Mouse (Mus musculus) limb, embryonic 10.5 days (tissue): ENCODE data around the gene Cog4. TPM values are rescaled to one million over a fixed set of nuclear protein-coding genes. Genes with fewer than 3 reads are reported as not detected.
"Not testable (repeated sequence)": the region's sequence is repeated elsewhere in the genome, so short reads cannot be mapped to it uniquely, and the experiment has no call there.

Source experiments
- DNase-seq: peaks from one replicate; pipeline ENCODE4 v3.0.0-alpha.2; 2017; ENCODE audit warnings: low spot score
- H3K27ac ChIP-seq: fragments of 300-500 bp; sonication (generic); 2 replicates; pipeline ENCODE4 v1.5.1; 2016; ENCODE audit warnings: mild to moderate bottlenecking
- H3K27me3 ChIP-seq: fragments of 300-500 bp; sonication (generic); 2 replicates; pipeline ENCODE4 v1.6.1; 2016; ENCODE audit warnings: low read depth, mild to moderate bottlenecking; ENCODE audit not compliant: poor library complexity, severe bottlenecking
- H3K36me3 ChIP-seq: fragments of 300-500 bp; sonication (generic); 2 replicates; pipeline ENCODE4 v1.6.1; 2016; ENCODE audit warnings: mild to moderate bottlenecking, moderate library complexity
- H3K4me1 ChIP-seq: fragments of 300-500 bp; sonication (generic); 2 replicates; pipeline ENCODE4 v1.6.1; 2016
- H3K4me3 ChIP-seq: fragments of 300-500 bp; sonication (generic); 2 replicates; pipeline ENCODE4 v1.5.1; 2016; ENCODE audit warnings: mild to moderate bottlenecking, moderate library complexity
- H3K9me3 ChIP-seq: fragments of 300-500 bp; sonication (generic); replicated peaks from 2 replicates; pipeline ENCODE4 v1.6.1; 2016; ENCODE audit warnings: mild to moderate bottlenecking
- WGBS: fragments of 180-500 bp; shearing (Covaris S2); methylation state at CpG from one replicate; pipeline ENCODE4 v1.1.7; 2016; 5-methylcytosine and 5-hydroxymethylcytosine counted together
- polyA plus RNA-seq: library from polyadenylated mRNA; unstranded; fragments of >200 nt; fragmentation: Nextera tagmentation; extraction: Ambion mirVana; gene quantifications from 2 replicates; pipeline ENCODE4 v1.2.1, GENCODE M21; 2016

Cog4 gene
- polyA plus RNA-seq, 1 experiment from 2014 or later, result 87.0 TPM

DNA sequence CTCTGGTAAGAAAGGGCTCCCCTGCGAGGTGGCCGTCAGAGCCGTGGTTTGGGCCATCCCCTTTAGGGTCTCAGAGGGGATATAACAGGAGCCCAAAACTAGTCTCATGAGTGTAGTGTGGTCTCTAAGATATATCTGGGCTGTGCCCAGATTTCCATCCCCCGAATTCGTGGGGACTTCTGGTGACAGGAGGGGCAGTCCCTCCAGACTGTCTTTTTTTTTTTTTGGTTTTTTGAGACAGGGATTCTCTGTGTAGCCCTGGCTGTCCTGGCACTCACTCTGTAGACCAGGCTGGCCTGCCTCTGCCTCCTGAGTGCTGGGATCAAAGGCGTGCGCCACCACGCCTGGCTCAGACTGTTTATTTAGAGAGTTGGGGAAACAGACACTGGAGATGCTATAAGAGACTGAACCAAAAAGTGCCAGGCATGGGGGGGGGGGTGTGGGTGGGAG lies 79.3 kb downstream of the Cog4 start:
- no peak for DNase-seq

DNA sequence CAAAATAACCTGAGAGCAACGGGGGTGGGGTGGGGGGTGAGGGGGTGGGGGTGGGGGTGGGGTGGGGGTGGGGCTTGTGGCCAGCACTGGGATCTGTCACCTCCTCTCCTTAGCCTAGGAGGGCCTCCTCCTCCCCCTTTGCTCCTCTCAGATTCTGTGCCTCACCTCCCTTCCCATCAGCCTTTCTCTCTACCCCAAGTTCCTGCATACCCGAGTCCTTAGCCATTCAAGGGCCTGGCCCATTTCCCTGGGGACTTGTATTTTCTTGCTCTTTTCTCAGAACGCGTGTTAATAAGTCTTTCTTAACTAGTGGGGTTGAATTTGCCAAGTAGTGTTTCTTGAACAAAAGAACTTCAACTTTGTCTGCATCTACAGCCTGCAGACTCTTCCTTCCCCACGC lies 80.3 kb downstream of the Cog4 start:
- Histone ChIP-seq H3K36me3 (peaks cover 79% of the 10 kb centered on the region), H3K9me3 (no peaks in the 10 kb centered on the region), H3K27me3 (no peaks in the 10 kb centered on the region), H3K4me3 (no peak overlapping the region), H3K4me1 (peaks cover 26% of the 10 kb centered on the region), H3K27ac (no peak overlapping the region)
- WGBS, result 53% methylated on average over 5 of the region's 5 CpGs
- DNase-seq, result no peak

More for the DNA sequence above, 79.3 kb downstream of the Cog4 start:
- H3K4me3 ChIP-seq, result no peak overlapping the region
- no peaks in the 10 kb centered on the region for H3K27me3 ChIP-seq
- H3K27ac ChIP-seq, result no peak overlapping the region
- peaks cover 36% of the 10 kb centered on the region for H3K4me1 ChIP-seq
- peaks cover 71% of the 10 kb centered on the region for H3K36me3 ChIP-seq
- 67% methylated on average over 8 of the region's 8 CpGs for WGBS
- H3K9me3 ChIP-seq, result no peaks in the 10 kb centered on the region

DNA sequence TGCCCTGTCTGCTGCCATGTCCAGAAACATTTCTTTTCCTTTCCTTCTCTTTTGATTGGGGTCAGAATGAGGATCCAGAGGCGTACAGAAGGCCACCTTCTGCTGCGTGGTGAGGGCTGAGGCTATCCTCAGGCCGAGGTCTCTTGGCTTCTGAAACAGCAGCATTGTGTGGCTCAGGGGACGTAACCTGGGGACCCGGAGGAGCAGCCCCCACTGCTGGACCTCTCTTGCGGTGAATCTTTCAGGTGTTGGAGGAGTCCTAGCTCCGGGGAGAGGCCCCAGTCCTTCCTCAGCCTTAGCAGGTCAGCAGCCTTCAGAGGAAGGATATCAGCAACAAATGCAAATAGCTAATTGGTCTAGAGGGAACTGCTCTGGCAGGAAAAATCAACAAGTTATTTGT lies 82.0 kb downstream of the Cog4 start:
- H3K36me3 ChIP-seq, result peaks cover 70% of the 10 kb centered on the region
- H3K9me3 ChIP-seq, result no peaks in the 10 kb centered on the region
- no peak overlapping the region for H3K4me3 ChIP-seq
- no peaks in the 10 kb centered on the region for H3K27me3 ChIP-seq
- no peak for DNase-seq
- H3K4me1 ChIP-seq, result peaks cover 15% of the 10 kb centered on the region
- H3K27ac ChIP-seq, result no peak overlapping the region
- 82% methylated on average over 7 of the region's 7 CpGs for WGBS

DNA sequence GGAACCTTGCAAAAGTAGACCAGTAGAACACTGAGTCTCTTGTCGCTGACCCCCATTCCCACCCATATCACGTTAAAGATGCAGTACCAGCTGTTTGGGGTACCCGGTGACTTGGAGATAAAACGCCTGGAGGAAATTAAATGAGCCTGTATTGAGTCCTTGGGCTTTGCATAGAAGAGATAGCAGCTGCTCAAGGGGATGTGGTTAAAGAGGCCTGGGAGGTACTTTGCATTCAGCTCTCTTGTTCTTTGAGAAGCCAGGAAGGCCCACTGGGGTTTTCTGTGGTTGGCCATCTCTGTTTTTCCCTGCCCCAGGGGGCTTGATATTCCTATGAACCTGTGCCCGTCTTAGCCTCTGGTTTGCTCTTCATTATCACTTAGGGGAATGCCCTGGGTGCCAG lies 82.7 kb downstream of the Cog4 start:
- H3K27me3 ChIP-seq, result no peaks in the 10 kb centered on the region
- DNase-seq, result no peak
- peaks cover 69% of the 10 kb centered on the region for H3K36me3 ChIP-seq
- no peaks in the 10 kb centered on the region for H3K9me3 ChIP-seq
- no peak overlapping the region for H3K27ac ChIP-seq
- WGBS, result 80% methylated on average over 5 of the region's 5 CpGs
- H3K4me1 ChIP-seq, result peaks cover 15% of the 10 kb centered on the region
- H3K4me3 ChIP-seq, result no peak overlapping the region

DNA sequence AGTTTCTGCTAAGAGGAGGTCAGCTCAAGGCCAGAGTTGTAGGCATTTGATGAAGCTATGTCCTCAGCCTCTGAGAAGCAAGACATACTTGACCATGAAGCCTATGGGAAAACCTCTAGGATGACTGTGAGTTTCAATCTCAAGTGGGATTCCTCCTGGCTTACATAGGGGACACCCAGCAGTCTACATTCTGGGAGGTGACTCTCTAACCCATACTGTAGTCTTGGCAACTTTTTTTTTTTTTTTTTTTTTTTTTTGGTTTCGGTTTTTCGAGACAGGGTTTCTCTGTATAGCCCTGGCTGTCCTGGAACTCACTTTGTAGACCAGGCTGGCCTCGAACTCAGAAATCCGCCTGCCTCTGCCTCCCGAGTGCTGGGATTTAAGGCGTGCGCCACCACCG lies 83.3 kb downstream of the Cog4 start:
- H3K27me3 ChIP-seq, H3K9me3 ChIP-seq, DNase-seq, H3K27ac ChIP-seq, H3K4me3 ChIP-seq: not testable (repeated sequence)
- H3K36me3 ChIP-seq, result peaks cover 69% of the 10 kb centered on the region
- WGBS, result 95% methylated on average over 8 of the region's 8 CpGs
- peaks cover 15% of the 10 kb centered on the region for H3K4me1 ChIP-seq

DNA sequence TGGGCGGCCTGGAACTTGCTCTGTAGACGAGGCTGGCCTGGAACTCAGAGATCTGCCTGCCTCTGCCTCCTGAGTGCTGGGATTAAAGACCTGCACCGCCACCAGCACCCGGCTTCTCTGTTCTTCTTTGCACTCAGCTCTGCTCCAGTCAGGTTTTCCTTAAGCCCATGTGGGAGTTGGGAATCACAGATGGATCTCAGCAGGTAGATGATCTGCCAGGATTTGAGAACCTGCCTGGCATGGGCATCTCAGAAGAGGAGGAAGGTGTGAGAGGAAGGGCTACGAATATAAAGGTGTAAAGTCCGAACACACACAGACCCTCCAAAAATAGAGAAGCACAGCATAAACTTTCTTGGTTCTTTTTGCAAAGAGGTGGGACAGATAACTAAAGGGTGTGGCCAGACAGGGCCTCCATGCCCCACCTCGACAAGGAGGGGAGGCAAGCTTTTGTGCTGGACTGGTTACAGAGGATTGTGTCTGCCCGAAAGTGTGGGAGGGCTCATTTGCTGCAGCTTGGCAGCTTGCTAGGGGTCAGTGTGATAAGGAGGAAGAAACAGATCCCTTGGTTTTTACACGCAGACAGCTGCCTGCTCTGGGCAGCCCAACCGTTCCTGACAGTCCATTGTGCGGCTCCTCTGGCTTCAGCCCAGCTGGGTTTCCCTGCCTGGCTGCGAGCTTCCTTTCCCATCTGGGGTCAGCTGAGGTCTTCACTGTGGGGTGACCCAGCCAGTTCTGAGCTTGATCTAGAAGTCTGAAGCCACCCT lies 85.0 kb downstream of the Cog4 start:
- no peak for DNase-seq

More for the DNA sequence above, 85.0 kb downstream of the Cog4 start:
- H3K27me3 ChIP-seq, result no peaks in the 10 kb centered on the region
- no peaks in the 10 kb centered on the region for H3K9me3 ChIP-seq
- 82% methylated on average over 12 of the region's 12 CpGs for WGBS
- H3K36me3 ChIP-seq, result peaks cover 74% of the 10 kb centered on the region
- peaks cover 7% of the 10 kb centered on the region for H3K4me1 ChIP-seq
- no peak overlapping the region for H3K27ac ChIP-seq
- no peak overlapping the region for H3K4me3 ChIP-seq

Other genes with a start within 250 kb of the Cog4 start
- 30.8 and 32.3 TPM in 2 replicates for gene Vac14, start 228.0 kb upstream of the Cog4 start, polyA plus RNA-seq
- 7.8 and 8.8 TPM in 2 replicates for gene Mtss1l, start 125.1 kb upstream of the Cog4 start, polyA plus RNA-seq
- 0.15 TPM in 1 of 2 replicates, not detected in the other for gene Il34, start 40.7 kb upstream of the Cog4 start, polyA plus RNA-seq
- 232 and 238 TPM in 2 replicates for gene Sf3b3, start 187 bp downstream of the Cog4 start, polyA plus RNA-seq
- 15.9 and 17.8 TPM in 2 replicates for gene Fuk, start 55.9 kb downstream of the Cog4 start, polyA plus RNA-seq
- 42.2 and 42.7 TPM in 2 replicates for gene St3gal2, start 73.3 kb downstream of the Cog4 start, polyA plus RNA-seq
- 24.0 and 24.6 TPM in 2 replicates for gene Ddx19a, start 151.2 kb downstream of the Cog4 start, polyA plus RNA-seq
- 6.5 and 9.0 TPM in 2 replicates for gene Ddx19b, start 185.2 kb downstream of the Cog4 start, polyA plus RNA-seq
- 79.0 and 81.8 TPM in 2 replicates for gene Aars, start 186.5 kb downstream of the Cog4 start, polyA plus RNA-seq
- gene Exosc6, start 209.7 kb downstream of the Cog4 start, polyA plus RNA-seq, result 21.5 and 36.6 TPM in 2 replicates
- gene Clec18a, start 245.8 kb downstream of the Cog4 start, polyA plus RNA-seq, result not detected in 2 replicates
- 10.2 and 13.3 TPM in 2 replicates for gene Pdpr, start 248.0 kb downstream of the Cog4 start, polyA plus RNA-seq